Mouse (Mus musculus) lung, postnatal 10 days (tissue): ENCODE data around the gene Rab20.
A peak's percentile ranks its signal among the peaks of the same experiment; 100 is the strongest.
"Not testable (repeated sequence)": the region's sequence is repeated elsewhere in the genome, so short reads cannot be mapped to it uniquely, and the experiment has no call there.

ENCODE experiments used
- DNase-seq: peaks from one replicate; pipeline ENCODE4 v3.0.0; 2021

Gene Rab20

DNA sequence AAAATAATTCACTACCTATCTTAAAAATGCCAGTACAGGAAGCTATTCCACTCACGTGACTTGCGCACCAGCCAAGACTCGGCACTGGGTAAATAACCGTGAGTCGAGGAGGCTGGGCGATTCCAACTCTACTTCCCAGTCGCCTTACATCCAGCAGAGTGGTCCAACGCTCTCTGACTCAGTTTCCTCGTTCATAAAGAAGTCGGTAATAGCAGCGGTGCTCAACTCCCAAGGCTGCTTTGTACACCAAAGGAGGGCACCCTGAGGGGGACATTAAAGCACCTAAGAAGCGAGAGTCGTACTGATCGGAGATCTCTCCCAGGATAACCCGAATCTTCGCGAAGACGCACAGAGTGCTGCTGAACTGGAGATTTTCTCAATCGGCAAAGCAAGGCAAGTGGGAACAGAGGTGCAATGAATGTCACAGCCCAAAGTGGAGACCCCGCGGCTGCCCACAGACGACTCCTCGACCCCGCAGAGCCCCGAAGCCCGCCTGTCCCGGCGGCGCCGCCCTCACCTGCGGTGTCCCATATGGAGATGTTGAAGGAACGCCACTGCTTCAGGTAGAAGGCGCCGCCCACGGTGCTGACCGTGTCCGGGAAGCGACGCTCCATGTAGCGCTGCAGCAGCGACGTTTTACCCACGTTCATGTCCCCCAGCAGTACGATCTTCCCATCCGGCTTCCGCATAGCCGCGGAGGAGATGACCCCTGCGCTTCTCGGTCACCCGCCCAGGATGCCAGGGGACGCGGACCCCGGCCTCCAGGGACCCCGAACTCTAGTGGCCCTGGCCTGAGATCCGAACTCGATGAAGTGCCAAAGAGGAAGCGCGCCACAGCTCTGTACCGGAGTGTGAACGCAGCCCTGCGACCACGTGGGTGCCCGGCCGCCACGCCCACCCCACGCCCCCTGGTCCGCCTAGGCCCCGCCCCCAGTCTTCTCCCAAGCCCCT, at the start of gene Rab20:
TSS of gene Rab20 (minus strand) at position 900 of the 951 bp plus-strand sequence.
- DNase-seq = peak; percentile 78

- DNase-seq = no peak
These were observed 44.8 kb upstream of the Rab20 start for GRCm38 (mm10) chr8:11523331-11523730.

GRCm38 (mm10) chr8:11518676-11519075, 40.2 kb upstream of the Rab20 start:
- DNase-seq = peak; percentile 45

GRCm38 (mm10) chr8:11518056-11518396, 39.5 kb upstream of the Rab20 start:
- DNase-seq = no peak

GRCm38 (mm10) chr8:11517366-11518055, 39.0 kb upstream of the Rab20 start:
- DNase-seq = peak; percentile 60

- DNase-seq = no peak
These were observed 37.8 kb upstream of the Rab20 start for GRCm38 (mm10) chr8:11516292-11516691.

DNA sequence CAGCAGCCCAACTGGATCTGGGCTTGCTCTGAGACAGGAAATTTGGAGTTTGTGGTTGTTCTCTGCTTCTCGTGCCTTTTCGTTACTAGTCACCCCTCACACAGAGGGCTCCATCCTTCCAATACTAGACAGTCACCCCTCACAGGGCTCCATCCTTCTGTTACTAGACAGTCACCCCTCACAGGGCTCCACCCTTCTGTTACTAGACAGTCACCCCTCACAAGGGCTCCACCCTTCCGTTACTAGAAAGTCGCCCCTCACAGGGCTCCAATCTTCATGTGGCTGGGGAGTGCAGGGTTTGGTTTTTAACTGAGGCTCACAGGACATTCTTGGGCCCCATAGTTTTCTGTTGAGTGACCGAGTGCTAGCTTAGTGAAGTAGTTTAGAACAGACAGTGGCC, 34.7 kb upstream of the Rab20 start:
- DNase-seq = no peak

DNA sequence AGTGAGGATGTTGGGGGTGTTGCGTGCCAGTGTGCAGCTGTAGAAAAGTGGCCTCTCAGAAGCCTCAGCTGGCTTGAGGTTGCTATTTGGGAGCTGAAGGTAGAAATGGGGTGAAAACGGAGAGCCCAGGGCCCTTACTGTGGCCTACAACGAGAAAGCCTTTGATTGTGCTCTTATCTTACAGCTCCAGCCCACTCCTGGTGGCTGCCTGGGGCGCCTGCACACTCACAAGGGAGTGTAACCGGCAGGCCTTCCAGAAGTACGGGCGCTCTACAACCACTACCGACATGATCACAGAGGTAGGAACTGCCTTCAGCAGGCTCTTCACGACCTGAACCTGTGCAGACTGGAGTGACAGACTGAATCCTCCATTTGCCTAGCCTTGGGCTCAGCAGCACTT, 34.2 kb upstream of the Rab20 start:
- DNase-seq = no peak

- no peak for DNase-seq
These were observed 32.5 kb upstream of the Rab20 start for GRCm38 (mm10) chr8:11510971-11511370.

DNA sequence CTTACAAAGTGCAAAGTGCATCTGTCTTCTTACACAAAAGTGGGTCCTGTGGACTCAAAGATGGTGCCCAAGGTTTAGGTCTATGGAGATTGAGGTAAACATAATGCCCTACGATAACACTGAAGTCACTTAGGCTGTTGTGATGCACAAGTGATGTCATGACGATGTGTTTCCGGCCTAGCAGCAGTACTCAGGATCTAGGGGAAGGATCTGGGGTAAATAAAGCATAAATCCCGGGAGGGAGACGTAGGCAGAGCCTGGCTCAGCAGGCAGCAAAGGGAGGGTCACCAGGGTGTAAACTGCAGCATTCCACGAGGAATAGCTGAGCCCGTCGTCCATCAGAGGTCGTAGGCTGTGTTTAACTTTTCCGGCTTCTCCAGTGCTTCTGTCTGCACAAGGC, 30.4 kb upstream of the Rab20 start:
- DNase-seq = no peak

- peak; percentile 80 for DNase-seq
These were observed 28.3 kb upstream of the Rab20 start for GRCm38 (mm10) chr8:11506802-11507201.

- no peak for DNase-seq
These were observed 27.6 kb upstream of the Rab20 start for GRCm38 (mm10) chr8:11506074-11506473.

- DNase-seq = no peak
These were observed 25.1 kb upstream of the Rab20 start for GRCm38 (mm10) chr8:11503476-11504232.

- DNase-seq = no peak
These were observed 20.4 kb upstream of the Rab20 start for GRCm38 (mm10) chr8:11498786-11499485.

DNA sequence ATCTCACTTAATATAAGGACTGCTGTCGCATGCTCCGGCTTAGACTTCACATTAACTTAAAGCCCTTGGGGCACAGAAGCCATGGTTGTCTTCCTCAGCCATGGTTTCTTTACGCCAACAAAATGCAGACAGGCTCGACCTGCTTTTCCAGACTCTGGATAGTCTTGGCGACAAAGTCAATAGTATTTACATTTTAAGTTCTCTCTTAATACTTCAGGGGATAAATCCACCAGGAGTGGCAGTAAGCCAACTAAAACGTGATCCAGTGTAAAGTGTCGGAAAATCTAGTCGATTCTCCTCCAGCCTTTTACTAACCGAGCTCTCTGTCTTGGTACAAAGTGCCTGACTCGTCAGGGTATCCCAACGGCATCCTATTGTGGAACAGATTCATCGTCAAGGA, 19.8 kb upstream of the Rab20 start:
- DNase-seq = no peak

GRCm38 (mm10) chr8:11497017-11497990, 18.8 kb upstream of the Rab20 start, which contains the start of gene Naxd:
TSS of gene Naxd (plus strand) at chr8:11497506.
- peak; percentile 93 for DNase-seq

GRCm38 (mm10) chr8:11492340-11492739, 13.8 kb upstream of the Rab20 start:
- DNase-seq = not testable (repeated sequence)

DNA sequence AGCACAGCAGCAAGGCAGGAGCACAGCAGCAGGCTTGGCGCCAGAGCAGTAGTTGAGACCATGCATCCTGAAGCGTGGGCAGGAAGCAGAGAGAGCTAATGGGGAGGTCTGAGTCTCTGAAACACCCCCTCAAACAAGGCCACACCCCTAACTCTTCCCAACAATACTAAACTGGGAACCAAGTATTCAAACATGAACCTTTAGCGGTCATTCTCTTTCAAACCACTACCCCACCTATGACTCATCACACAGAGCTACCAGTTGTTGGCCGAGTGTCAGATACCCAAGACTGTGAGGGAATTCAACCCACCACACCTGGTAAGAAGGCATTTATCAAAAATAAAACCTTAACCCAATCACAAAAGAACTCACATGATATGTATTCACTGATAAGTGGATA, 8.7 kb upstream of the Rab20 start:
- DNase-seq = no peak

DNA sequence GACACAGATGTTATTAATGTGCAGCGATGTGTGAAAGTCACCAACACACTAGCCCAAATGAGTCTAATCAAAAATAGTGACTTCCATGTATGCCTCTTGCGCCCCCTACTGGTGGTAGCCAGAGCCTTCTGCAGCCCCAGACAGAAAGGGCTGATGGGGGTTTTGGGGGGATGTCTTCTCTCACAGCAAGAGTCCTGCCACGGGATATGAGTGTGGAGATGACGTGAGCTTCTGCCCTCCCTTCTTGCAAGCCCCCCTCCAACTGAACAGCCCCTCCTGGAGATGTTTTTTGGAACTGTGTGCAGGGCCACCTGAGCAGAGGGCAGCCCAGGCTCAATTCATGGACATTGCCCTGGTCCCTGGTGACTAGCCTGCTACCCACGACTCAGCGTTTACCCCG, 7.6 kb upstream of the Rab20 start:
- peak; percentile 84 for DNase-seq

- DNase-seq = no peak
These were observed 4.0 kb upstream of the Rab20 start for GRCm38 (mm10) chr8:11482537-11482936.

GRCm38 (mm10) chr8:11481876-11482275, 3.4 kb upstream of the Rab20 start:
- DNase-seq = no peak
